Mouse (Mus musculus) neutrophil, adult 5-6 weeks (primary cell): ENCODE data around the gene Atp1b3. TPM values are rescaled to one million over a fixed set of nuclear protein-coding genes. Genes with fewer than 3 reads are reported as not detected.
"Not testable (repeated sequence)": the region's sequence is repeated elsewhere in the genome, so short reads cannot be mapped to it uniquely, and the experiment has no call there.

ENCODE experiments used
- ATAC-seq: fragments of 151-379, 151-347 bp; 2 replicates; pipeline ENCODE4 v1.8.0; 2017; ENCODE audit warnings: mild to moderate bottlenecking, moderate TSS enrichment; ENCODE audit not compliant: insufficient number of reproducible peaks, poor library complexity, low FRiP score, severe bottlenecking; ENCODE audit errors: extremely low read depth
- total RNA-seq: library from RNA; stranded (forward); fragments of 200-1000 nt; gene quantifications from 2 replicates; pipeline ENCODE4 v1.2.3, GENCODE M21; 2017

The Atp1b3 gene
- total RNA-seq, 1 experiment from 2014 or later = 162 TPM

DNA sequence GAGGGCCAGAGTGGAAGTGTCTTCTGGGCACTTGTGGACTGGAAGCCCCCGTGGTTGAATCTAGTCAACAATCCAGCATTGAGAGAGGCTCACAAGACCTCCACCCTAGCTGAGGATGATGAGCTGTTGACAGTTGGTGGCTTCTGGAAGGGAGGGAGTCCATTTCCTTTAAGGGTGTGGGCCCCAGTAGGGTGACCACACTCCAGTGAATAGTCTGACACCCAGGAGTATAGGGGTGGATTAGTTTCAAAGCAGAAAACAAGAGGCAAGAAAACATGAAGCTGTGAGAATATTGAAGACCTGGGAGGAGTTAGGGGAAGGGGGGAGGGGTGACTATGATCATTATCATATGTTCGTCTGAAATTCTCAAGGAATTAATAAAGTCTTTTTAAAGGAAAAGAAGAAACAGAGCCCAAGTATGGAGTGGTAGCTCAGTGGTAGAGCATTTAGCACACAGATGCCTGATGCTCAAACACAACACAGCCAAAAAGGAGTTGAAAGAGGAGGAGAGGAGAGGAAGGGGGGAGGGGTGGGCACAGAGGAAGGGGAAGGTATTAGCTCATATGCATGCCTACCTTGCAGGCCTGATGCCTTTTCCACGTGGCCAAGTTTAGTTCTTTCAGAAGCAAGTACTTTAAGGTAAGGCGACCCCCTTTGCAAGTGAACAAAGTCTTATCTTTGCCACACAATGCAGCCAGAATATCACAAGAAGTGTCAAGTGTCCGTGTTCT lies 5.6 kb upstream of the Atp1b3 start:
- ATAC-seq = no peak

DNA sequence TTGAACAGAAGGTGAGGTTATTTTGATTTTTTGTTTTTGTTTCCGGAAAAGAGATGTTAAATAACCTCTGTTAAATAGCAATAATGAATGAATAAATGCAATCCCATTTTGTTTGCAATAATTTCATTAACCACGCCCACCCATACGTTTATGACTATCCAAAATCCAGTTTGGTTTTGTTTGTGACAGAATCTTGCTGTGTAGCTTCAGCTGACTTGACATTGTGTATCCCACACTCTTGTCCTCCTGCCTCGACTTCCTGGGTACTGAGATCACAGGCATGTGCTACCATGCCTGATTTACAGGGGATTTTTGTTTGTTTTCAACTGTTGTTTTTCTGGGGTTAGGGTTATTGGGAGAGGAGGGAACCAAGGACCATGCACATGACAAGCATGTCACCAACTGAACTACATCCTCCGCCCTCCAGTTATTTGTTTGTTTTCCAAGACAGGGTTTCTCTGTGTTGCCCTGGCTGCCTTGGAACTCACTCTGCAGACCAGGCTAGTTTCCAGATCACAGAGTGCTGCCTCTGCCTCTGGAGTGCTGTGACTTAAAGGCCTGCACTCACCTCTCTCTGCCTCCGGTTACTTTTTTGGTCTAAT lies 1.1 kb upstream of the Atp1b3 start:
- no peak for ATAC-seq

DNA sequence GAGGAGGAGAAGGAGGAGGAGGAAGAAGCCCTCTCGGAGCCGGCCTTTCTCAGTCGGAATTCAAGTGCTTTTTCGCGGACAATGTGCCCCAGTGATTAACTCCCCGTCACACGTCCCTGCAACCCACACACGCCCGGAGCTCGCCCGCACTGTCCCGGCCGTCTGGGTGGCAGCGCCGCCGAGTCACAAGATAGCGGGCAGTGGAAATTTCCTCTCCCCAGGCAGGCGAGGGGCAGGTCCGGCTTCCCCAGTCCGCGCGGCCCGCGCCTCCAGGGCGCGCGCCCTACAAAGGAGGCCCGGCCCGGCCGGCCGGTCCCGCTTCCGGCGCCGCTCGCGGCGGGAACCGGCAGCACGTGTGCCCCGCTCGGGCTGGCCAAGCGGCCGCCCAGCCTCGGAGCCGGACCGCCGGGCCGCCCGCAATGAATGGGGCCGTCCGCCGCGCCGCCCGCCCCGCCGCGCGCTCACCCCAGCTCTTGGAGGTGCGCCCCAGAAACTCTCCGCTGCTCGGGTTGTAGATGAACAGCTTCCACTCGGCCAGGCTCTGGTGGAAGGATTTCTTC lies 581 bp downstream of the Atp1b3 start:
- peak; percentile 23 for ATAC-seq

DNA sequence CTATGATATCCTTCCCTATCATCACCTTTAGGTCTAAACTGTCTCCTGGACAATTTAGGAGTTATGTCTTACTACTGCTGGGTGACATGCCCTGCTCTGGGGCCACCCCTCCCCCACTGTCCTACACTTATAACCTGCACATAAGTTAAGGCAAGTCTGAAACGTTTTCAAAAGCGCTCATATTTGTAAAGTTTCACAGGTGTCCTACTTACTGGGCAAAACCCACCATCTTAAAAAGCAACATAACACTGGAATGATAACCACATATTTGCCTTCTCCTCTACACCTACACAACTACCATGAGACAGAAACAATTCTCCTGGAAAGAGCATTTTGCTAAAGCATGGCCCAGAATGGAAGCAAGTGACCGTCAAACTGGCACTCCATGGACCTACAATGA lies 4.2 kb downstream of the Atp1b3 start:
- no peak for ATAC-seq

DNA sequence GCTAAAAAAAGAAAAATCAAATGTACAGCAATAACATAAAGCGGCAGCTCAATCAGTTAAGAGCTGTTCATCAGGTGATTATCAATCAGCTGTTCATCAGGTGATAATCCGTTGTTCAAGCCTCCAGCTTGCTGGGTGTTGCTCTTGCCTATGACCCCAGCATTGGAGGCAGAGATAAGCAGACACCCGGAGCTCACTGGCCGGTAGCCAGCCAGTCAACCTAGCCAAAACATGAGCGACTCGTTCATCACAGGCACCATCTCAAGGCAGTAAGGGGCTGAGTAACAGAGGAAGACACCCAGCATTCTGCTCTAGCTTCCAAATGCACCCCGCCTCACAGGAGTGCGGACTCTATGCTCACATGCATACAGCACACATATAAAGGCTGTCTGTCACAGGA lies 10.4 kb downstream of the Atp1b3 start:
- no peak for ATAC-seq

DNA sequence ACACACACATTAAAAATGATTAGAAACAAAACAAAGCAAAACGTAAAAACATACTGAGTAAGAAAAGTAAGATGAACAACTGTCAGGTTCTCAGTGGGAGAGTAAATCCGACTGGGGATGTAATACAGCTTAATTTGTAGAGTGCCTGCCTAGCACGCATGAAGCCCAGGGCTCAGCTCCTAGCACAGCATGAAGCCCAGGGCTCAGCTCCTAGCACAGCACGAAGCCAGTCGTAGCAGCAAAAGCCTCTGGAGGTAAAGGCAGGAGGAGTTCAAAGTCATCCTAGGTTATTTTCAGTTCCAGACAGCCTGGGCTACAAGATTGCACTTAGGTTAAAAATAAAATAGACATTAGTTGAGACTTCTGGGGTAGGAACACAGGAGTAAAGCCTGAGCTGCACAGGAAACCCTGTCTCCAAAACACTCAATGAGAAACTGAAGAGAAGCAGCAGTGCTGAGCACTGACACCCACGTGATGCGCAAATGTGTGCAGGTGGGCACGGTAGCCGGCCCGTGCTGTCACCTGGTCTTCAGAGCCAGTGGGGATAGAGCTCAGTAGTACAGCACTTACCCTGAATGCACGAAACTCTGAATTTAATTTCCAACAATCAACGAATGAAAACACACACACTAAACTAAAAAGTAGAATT lies 11.0 kb downstream of the Atp1b3 start:
- no peak for ATAC-seq

DNA sequence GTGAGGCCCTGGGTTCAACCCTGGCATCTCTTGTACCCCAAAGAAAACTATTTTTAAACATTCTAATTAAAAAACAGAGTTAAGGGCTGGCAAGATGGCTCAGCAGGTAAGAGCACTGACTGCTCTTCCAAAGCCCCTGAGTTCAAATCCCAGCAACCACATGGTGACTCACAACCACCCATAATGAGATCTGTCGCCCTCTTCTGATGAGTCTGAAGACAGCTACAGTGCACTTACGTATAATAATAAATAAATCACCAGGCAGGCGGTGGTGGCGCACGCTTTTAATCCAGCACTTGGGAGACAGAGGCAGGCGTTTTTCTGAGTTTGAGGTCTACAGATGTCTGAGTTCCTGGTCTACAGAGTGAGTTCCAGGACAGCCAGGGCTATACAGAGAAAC lies 12.5 kb downstream of the Atp1b3 start:
- not testable (repeated sequence) for ATAC-seq

DNA sequence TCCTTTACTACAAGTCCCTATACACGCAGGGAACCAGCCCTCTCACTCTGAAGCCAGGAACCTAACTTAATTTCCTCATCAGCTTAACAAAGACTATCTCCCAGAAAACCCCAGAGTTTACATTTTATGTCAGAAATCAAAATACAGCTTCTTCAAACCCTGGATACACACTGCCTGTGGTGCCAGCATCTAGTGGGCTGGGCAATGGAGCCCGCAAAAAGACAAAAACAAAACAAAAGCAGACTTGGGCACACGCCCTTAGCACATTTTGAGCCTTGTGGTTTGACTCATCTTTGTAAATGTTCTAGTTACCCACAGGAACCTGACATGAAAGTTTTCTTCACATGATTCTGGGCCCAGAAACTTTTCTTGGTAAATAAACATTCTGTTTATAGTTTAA lies 13.8 kb downstream of the Atp1b3 start:
- ATAC-seq = 0 out of 2 replicates have a peak, but pooled peaks have one; percentile 17

DNA sequence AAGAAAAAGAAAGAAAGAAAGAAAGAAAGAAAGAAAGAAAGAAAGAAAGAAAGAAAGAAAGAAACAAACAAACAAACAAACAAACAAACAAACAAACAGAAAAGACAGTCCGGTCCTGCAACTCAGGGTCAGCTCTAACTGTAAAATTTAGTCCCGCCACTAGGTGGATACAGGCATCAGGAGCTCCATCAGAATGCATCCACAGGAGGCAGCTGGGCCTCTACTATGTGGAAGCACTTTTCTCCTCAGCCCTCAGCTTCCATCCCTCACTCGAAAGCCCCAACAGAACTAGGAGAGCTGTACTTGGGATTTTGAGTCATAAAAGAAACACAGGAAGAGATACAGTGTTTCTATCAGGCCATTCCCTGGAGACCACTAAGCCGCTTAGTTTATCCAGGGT lies 14.2 kb downstream of the Atp1b3 start:
- ATAC-seq = peak; percentile 87

DNA sequence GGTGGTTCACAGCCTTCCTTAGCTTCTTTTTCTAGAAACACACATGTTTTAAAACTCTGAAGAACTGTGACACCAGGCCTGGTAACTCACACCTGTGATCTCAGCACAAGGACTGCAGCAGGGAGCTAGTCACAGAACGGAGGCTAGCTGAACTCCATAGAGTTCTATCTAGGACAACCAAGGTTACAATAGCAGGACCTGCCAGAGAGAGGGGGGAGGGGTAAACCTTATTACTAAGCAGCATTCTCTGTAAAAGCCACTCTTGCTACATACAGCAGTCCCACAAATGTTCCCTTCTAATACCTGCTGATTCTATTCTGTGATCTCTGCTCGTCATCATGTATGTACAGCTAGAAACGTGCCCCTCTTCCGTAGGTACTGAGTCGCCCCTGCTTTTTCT lies 15.4 kb downstream of the Atp1b3 start:
- no peak for ATAC-seq

DNA sequence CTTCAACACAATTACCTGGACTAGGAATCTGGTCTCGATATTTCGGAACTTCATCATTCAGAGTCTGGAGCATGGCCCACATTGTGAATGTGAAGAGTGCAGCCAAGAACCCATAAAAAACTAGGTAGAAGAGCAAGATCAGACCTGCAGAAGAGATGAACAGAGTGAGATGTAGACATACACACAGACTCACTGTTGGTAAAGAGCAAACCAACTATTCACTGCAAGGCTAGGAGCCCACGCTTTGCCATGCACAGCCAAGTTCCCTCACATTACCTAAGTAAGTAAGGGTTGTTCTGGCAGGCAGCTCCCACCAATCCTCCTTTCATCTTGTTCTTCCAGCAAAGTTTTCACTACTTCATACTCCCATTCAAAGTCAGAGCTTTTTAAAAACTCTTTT lies 18.5 kb downstream of the Atp1b3 start:
- no peak for ATAC-seq

DNA sequence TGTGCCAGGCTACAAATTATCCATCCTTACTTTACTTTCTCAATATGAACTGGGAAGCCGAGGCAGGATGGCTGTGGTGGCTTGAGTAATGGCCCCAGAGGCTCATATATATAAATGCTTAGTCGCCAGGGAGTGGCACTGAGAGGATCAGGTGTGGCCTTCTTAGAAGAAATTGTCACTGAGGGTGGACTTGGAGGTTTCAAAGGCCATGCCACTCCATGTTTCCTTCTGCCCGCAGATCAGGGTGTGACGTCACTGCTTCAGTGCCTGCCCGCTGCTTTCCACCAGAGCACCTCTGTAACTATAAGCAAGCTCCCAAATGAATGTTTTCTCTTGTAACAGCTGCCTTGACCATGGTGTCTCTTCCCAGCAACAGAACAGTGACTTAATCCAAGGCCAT lies 33.1 kb downstream of the Atp1b3 start:
- no peak for ATAC-seq

DNA sequence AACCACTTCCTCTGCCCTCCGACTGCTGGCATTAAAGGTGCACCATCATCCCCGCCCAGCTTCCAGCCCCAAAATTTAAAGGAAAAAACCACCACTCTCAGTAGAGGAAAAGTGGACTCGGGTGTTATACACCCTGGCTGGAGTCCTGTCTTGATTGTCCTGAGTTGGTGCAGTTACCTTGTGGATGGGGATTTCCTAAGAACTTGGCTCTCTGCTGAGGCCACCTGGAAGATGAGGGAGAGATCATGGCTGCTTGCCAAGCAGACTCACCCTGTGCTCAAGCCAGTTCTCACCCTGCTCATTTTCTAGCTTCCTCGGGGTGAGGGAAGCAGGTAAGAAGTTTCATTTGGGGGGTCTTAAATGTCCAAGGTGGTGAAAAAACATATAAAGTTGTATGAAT lies 36.0 kb downstream of the Atp1b3 start:
- ATAC-seq = no peak

DNA sequence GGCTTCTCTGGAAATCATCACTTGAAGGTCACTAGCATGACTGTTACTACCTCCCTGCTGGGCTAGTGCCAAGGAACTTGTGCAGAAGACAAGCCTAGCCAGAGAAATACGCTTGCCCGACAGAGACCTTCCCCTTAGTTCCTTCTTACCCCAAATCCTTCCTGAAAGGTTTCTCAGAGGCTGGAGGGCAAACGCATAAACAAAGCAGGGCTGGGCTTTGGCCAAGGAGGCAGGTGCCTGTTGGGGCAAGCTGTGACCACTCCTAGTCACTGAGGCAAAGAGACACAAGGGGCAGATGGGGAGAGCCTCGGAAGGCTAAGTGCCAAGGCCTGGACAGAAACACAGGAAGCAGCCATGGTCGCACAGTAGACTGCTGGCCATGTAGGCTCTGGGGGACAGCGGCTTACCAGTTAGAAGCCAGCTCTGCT lies 37.7 kb downstream of the Atp1b3 start:
- no peak for ATAC-seq

DNA sequence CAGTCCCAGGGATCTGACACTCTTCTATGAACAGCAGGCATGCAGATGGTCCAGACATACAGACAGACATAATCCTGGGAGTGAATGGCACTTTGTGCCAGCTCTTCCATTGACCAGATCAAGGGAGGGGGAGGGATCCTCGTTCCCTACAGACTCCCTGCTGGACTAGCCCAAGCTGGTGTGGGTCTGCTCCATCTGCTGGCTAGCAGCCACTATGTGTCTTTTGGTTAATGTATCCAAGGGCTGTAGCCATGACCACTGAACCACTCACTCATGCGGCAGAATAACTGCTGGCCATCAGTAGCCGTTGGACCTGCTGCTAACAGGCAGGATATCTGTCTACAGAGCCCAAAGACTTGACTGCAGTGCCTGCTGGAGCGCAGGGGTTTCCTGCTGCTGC lies 39.7 kb downstream of the Atp1b3 start:
- no peak for ATAC-seq

DNA sequence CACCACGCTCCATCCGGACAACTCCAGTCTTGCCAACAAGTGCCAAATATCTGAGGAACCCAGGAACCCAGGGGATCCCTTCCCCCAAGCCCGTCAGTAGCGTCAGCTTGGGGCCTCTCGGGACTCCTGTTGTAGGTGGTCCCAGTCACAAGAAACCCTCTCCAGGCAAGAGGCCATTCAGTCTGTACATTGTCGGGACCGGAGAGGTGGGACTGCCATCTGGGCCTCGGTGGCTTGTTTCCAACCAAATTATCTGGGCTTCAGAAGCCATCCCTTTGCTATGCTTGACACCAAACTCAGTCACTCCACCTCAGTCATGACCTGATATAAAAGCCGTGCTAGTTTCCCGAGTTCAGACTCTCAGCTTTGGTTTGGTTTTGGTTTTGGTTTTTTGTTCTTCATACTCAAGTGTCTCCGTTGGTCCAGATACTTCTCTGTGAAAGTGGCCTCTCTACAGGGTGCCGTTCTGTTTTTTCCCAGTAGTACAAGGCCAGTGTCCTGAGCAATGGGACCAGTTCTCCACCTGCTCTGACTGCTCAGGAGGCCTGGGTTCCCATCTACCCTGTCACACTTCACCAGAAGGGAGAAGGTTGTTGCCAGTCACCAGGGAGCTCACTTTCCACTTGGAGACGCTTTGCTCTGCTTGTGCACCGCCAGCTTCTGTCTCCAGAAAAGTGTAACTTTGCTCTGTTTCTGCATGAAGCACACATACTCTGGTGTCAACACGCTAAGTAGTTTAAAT lies 41.7 kb downstream of the Atp1b3 start:
- ATAC-seq = no peak

DNA sequence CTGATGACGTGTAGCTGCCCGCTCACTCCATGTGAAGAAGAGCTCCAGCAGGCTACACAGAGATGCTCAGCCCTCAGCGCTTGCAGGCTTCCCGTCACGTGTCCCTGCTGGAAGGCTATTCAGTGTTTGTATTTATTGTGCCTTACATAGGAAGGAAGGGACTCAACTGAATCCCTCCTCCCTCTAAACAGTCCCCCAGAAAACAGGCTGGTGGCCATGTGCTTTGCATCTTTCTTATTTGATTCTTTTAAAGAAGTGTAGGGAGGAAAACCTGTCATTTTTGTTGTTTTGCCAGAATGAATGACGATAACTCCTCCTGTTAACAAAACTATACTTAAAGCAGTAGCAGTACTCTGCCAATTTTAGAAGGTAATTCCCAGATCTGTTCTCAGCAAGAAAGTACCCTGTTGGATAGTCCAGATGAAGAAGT lies 43.7 kb downstream of the Atp1b3 start:
- no peak for ATAC-seq

DNA sequence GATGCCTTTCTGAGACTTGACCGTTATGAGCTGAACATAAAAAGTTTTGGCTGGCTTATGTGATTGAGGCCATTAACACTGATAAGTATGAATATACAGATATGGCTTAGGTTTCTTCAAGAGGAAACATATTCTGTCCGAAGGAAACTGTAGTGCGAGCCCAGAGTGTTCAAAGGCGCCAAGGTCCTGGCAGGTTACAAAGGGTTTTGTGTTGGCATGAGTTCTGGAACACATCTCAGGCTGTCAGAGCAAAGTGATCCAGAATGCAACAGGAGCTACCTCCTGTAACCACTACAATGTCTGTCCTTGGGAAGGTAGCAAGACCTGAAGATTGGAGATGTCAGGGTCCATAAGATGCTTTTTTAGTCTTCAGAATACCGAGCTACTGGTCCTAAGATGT lies 44.9 kb downstream of the Atp1b3 start:
- ATAC-seq = no peak

DNA sequence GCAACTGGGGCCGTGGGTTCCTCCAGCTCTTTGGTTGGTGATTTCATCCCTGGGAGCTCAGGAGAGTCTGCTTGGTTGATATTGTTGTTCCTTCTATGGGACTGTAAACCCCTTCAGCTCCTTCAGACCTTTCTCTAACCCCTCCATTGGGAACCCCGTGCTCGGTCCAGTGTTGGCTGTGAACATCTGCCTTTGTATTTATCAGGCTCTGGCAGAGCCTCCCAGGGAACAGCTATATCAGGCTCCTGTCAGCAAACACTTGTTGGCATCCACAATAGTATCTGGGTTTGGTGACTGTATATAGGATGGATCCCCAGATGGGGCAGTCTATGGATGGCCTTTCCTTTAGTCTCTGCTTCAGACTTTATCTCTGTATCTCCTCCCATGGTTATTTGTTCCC lies 52.2 kb downstream of the Atp1b3 start:
- ATAC-seq = no peak
